Mouse (Mus musculus) neural tube, embryonic 12.5 days (tissue): ENCODE results near the gene Wdr82. TPM values are rescaled to one million over a fixed set of nuclear protein-coding genes. Genes with fewer than 3 reads are reported as not detected.

Source experiments
- ATAC-seq: fragments of 200-750 bp; cut with Nextera tagmentation; 2 replicates; pipeline ENCODE4 v1.8.0; 2017; ENCODE audit warnings: low read depth, mild to moderate bottlenecking, moderate TSS enrichment, moderate library complexity; ENCODE audit not compliant: low FRiP score
- H3K27ac ChIP-seq: fragments of 300-500 bp; sonication (generic); 2 replicates; pipeline ENCODE4 v1.5.1; 2016
- H3K27me3 ChIP-seq: fragments of 300-500 bp; sonication (generic); replicated peaks from 2 replicates; pipeline ENCODE4 v1.6.1; 2016; ENCODE audit warnings: mild to moderate bottlenecking
- H3K36me3 ChIP-seq: fragments of 300-500 bp; sonication (generic); 2 replicates; pipeline ENCODE4 v1.6.1; 2016; ENCODE audit warnings: mild to moderate bottlenecking
- H3K4me1 ChIP-seq: fragments of 300-500 bp; sonication (generic); 2 replicates; pipeline ENCODE4 v1.6.1; 2016
- H3K4me2 ChIP-seq: fragments of 300-500 bp; sonication (generic); replicated peaks from 2 replicates; pipeline ENCODE4 v1.6.1; 2016; ENCODE audit warnings: mild to moderate bottlenecking
- H3K4me3 ChIP-seq: fragments of 300-500 bp; sonication (generic); 2 replicates; pipeline ENCODE4 v1.5.1; 2016
- H3K9ac ChIP-seq: fragments of 300-500 bp; sonication (generic); 2 replicates; pipeline ENCODE4 v1.6.1; 2016; ENCODE audit warnings: mild to moderate bottlenecking
- H3K9me3 ChIP-seq: fragments of 300-500 bp; sonication (generic); 2 replicates; pipeline ENCODE4 v1.6.1; 2016; ENCODE audit warnings: mild to moderate bottlenecking
- WGBS: fragments of 180-500 bp; shearing (Covaris S2); methylation state at CpG from one replicate; pipeline ENCODE4 v1.1.7; 2016; 5-methylcytosine and 5-hydroxymethylcytosine counted together
- polyA plus RNA-seq: library from polyadenylated mRNA; unstranded; fragments of >200 nt; fragmentation: Nextera tagmentation; extraction: Ambion mirVana; gene quantifications from 2 replicates; pipeline ENCODE4 v1.2.1, GENCODE M21; 2016

The Wdr82 gene
- polyA plus RNA-seq, 1 experiment from 2014 or later, result 27.6 TPM

DNA sequence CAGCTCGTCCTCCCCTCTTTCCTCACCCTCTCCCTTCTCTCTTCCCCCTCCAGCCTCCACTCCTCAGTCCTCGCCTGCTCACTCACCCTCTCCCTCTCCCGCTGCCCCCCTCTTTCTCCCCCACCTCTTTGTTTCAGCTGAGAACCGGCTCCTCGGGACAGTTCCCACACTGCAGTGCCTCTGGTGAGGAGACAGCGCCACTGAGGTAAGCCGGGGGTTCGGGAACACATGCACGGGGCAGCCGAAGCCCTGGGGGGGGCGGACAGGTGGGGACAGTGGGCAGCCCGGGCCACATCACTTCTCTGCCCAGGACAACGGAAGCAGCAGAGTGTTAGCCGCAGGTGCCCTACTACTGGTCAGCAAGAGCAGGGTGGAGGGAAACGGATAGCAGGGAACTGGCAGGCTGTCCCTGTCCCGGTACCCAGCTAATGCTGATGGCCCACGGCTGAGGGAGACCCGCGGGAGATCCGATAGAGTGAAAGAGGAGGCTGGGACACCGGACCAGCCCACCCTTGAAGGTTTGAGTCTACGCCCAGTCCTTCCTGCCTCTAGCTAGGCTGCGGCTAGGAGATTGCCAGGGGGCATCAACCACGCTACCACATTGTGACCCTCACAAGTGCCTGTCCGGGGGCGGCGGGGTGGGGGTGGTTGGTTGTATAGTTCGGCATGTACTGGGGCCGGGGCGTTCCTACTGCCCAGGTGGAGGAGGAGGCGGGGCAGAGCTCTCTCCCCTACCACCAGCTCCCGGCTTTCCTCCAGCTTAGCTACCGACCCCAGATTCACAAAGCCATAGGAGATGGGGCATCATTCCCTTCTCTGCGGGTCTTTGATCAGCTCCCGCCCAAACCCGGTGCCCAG is 22.0 kb upstream of the Wdr82 start:
- H3K9me3 ChIP-seq, result no peaks in the 10 kb centered on the region
- H3K27ac ChIP-seq, result peak overlapping the region; percentile 83
- H3K27me3 ChIP-seq, result peaks cover 3% of the 10 kb centered on the region; the same call in 1 of the 2 replicates
- peaks cover 36% of the 10 kb centered on the region for H3K4me1 ChIP-seq
- peak; percentile 84 for ATAC-seq
- peaks cover 25% of the 10 kb centered on the region for H3K36me3 ChIP-seq
- WGBS, result under 1% methylated on average over 36 of the region's 36 CpGs
- peak overlapping the region; percentile 71 for H3K4me2 ChIP-seq
- peak overlapping the region; percentile 87 for H3K9ac ChIP-seq
- H3K4me3 ChIP-seq, result peak overlapping the region; percentile 71

DNA sequence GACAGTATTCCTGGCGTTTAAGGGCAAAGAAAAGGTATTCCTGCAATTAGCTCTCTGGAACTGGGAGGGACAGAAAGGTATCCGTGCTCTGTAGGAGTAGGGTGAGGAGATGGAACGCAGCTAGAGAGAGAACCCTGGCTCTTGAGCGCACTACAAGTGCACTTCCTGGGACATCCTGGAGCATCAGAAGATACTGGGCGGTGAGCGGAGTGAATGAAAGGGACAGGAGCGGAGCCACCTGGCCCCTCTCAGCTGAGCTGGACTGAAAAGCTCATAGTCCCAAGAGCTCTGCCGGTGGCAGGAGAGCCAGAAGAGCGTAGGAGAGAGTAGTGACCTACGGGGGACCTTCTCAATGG is 21.4 kb upstream of the Wdr82 start:
- peak overlapping the region; percentile 71 for H3K4me3 ChIP-seq
- H3K4me2 ChIP-seq, result peak overlapping the region; percentile 71
- no peaks in the 10 kb centered on the region for H3K9me3 ChIP-seq
- H3K4me1 ChIP-seq, result peaks cover 36% of the 10 kb centered on the region
- H3K9ac ChIP-seq, result peak overlapping the region; percentile 87
- H3K27ac ChIP-seq, result peak overlapping the region; percentile 83; the same call in 1 of the 2 replicates
- WGBS, result 14% methylated on average over 10 of the region's 10 CpGs
- ATAC-seq, result no peak
- peaks cover 31% of the 10 kb centered on the region for H3K36me3 ChIP-seq
- peaks cover 3% of the 10 kb centered on the region; the same call in 1 of the 2 replicates for H3K27me3 ChIP-seq

DNA sequence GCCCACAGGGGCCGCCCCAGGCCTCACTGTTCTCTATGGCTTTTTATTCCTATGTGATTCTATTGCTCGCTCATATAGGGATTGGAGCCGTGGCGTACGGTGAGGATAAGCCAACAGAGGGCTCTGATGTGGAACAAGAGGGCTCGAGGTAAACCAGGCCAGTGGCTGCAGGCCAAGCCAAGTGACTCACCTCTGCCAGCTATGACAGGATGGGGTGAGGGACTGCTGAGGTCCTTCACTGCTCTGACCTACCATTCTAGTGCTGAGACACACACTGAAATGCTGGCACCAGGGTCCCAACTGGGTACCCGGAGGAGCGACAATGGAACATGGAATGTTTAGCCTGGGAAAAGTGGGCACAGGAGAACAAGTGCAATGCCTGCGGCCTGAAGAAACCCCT is 16.6 kb upstream of the Wdr82 start:
- Histone ChIP-seq H3K4me1 (peaks cover 27% of the 10 kb centered on the region), H3K36me3 (peaks cover 31% of the 10 kb centered on the region), H3K27ac (no peak overlapping the region), H3K27me3 (0 out of 2 replicates have a peak, but pooled peaks cover under 1% of the 10 kb centered on the region), H3K4me2 (no peak overlapping the region), H3K9ac (no peak overlapping the region), H3K4me3 (no peak overlapping the region), H3K9me3 (no peaks in the 10 kb centered on the region)
- WGBS, result 85% methylated on average over 9 of the region's 9 CpGs
- no peak for ATAC-seq

DNA sequence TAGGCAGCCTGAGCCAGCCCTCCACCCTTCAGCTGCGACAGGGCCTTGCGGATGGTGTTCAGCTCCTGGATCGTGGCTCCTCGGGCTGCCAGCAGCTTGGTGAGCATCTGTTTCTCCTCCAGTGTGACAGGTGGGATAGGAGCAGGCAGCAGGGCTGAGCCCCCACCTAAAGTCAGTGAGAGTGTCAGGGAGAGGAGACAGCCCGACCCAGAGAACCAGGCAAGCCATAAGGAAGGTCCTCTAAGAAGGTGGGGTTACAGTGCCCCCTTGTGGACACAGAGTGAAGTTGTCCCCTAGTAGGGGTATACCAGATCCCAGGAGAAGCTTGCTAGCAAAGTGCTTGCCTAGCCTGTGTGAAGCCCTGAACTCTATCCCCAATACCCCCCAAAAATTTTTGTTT is 14.3 kb upstream of the Wdr82 start:
- Histone ChIP-seq H3K27ac (no peak overlapping the region; the same call in 1 of the 2 replicates), H3K4me2 (no peak overlapping the region), H3K9me3 (no peaks in the 10 kb centered on the region), H3K4me1 (peaks cover 11% of the 10 kb centered on the region; the same call in 1 of the 2 replicates), H3K4me3 (no peak overlapping the region), H3K9ac (no peak overlapping the region), H3K36me3 (peaks cover 27% of the 10 kb centered on the region), H3K27me3 (no peaks in the 10 kb centered on the region)
- peak; percentile 60 for ATAC-seq
- WGBS, result 58% methylated on average over 5 of the region's 5 CpGs

DNA sequence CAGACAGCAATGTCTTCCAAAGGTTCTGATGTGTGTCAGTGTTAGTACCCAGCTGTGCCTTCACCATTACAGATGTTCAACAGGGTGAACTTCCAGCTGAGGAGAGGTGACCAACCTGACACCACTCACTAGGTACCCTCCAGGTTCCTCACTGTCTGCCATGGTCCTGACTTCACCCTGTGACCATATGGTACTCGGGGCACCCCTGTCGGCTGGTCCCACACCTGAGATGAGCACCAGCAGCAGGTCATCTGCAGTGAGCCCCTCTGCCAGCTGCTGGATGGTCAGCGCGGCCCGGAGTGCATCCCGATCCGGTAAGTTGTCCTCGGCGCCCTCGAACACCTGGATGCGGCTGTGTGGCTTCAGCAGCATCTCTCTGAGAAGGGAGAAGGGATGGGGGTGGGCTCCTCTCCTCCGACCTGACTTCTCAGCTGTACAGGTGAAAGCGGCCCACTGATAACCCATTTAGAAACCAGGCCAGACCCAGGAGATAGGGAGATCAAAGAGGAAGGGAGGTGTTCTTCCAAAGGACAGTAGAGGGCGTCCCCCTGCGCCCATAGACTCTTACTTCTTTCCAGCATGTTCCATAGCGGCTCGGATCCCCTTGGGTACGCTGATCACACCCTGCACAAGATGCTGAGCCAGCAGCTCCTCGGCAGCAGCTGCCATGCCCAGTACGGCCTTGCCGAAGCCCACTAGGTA is 13.7 kb upstream of the Wdr82 start:
- no peak overlapping the region for H3K9ac ChIP-seq
- H3K36me3 ChIP-seq, result peaks cover 23% of the 10 kb centered on the region
- 0 out of 2 replicates have a peak, but pooled peaks have one; percentile 10 for ATAC-seq
- no peaks in the 10 kb centered on the region for H3K27me3 ChIP-seq
- H3K4me1 ChIP-seq, result 0 out of 2 replicates have a peak, but pooled peaks cover 10% of the 10 kb centered on the region
- H3K9me3 ChIP-seq, result no peaks in the 10 kb centered on the region
- 75% methylated on average over 21 of the region's 21 CpGs for WGBS
- H3K4me2 ChIP-seq, result no peak overlapping the region
- no peak overlapping the region for H3K27ac ChIP-seq
- H3K4me3 ChIP-seq, result no peak overlapping the region

DNA sequence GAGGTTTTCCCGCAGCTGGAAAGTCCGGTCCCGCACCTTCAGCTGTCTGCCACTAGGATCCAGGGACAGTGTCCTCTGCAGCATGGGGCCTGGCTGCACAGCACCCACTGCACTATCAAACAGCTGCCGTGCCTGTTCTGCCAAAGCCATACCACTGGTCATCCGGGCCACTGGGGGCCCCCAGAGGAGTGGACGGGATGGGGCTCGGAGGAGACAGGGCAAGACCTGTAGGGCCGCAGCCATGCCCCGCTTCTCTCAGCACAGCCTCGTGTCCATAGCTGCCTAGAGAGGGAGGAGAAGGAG is 13.2 kb upstream of the Wdr82 start:
- Histone ChIP-seq H3K4me2 (no peak overlapping the region), H3K27ac (no peak overlapping the region), H3K36me3 (peaks cover 18% of the 10 kb centered on the region), H3K9me3 (no peaks in the 10 kb centered on the region), H3K4me3 (no peak overlapping the region), H3K9ac (no peak overlapping the region), H3K4me1 (0 out of 2 replicates have a peak, but pooled peaks cover 10% of the 10 kb centered on the region), H3K27me3 (no peaks in the 10 kb centered on the region)
- no peak for ATAC-seq
- WGBS, result 84% methylated on average over 10 of the region's 10 CpGs

DNA sequence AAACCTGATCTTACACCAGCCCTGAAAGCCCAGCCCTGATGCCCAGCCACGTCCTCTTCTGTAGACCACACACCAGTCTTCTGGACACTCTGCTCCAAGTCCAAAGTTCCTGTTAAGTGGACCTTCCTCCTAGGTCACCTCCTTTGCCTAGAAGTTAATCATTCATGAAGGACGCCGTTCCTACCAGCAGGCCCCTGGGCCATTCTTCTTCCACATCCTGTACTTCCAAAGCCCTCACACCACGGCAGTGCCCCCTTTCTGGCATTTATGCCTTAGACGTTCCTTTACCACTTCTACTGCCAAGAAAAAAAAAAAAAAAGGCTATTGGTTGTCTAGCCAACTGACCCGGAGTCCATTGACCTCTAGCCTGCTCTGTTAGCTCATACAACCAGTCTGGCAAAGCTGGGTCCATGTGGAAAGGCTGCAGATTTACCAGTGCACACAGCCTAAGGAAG is 12.7 kb upstream of the Wdr82 start, which contains the start of gene Glyctk:
Gene Glyctk (minus strand): TSS at position 102 of the 455 bp plus-strand sequence.
- no peak within 1 kb of the TSS for H3K4me2 ChIP-seq
- H3K27ac ChIP-seq, result no peak within 1 kb of the TSS
- no peak within 1 kb of the TSS for H3K4me3 ChIP-seq
- H3K27me3 ChIP-seq, result no peaks in the 10 kb centered on the region
- 84% methylated on average over 6 of the region's 6 CpGs for WGBS
- H3K36me3 ChIP-seq, result peaks cover 13% of the 10 kb centered on the region
- H3K4me1 ChIP-seq, result 0 out of 2 replicates have a peak, but pooled peaks cover 10% of the 10 kb centered on the region
- no peaks in the 10 kb centered on the region for H3K9me3 ChIP-seq
- no peak for ATAC-seq
- no peak within 1 kb of the TSS for H3K9ac ChIP-seq

DNA sequence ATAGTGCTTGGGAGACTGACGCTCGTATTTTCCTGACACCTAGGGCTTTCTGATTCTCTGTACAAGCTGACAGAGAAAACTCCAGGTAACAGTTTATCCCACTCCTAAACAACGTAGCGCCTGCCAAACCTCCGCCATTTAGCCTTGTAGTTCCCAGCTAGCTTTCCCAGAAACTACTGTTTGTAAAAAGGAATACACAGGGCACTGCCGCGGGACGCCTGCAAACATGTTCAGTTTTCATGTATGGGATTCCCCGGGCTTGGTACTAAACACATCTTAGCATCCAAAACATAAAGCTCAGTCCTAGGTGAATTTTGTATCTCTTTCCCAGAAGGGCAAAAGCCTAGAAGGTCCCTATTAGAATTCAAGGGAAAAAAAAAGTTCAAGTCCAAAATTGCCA is 11.5 kb upstream of the Wdr82 start:
- Histone ChIP-seq H3K4me1 (0 out of 2 replicates have a peak, but pooled peaks cover 10% of the 10 kb centered on the region), H3K27ac (no peak overlapping the region), H3K9ac (no peak overlapping the region), H3K4me3 (no peak overlapping the region), H3K9me3 (no peaks in the 10 kb centered on the region), H3K4me2 (peak overlapping the region; percentile 57), H3K27me3 (no peaks in the 10 kb centered on the region), H3K36me3 (peaks cover 1% of the 10 kb centered on the region; the same call in 1 of the 2 replicates)
- 86% methylated on average over 9 of the region's 9 CpGs for WGBS
- ATAC-seq, result no peak

DNA sequence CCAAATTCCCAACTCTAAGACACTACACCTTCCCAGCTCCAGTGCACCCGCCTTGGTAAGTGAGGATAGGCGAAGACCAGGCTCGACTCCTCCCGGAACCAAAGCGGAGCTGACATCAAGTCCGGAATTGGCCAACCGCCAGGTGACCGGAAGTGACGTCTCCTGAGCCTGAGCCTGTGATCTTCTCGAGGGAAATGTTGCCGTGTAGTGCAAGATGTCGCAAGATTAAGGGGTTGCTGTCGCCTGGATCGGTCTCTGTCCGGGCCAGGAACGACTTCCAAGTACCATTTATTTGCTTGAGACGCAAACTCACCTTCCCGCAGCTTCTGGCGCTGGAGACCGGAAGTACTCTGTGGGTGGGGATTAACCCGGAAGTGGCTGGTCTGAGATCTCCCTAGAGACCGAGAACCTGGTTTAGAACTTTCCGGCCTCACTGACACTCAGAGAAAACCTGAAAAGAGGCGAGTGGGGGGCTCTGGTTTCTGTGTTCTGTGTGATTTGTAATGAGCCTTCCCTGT is 10.9 kb upstream of the Wdr82 start:
- no peaks in the 10 kb centered on the region for H3K36me3 ChIP-seq
- H3K27me3 ChIP-seq, result no peaks in the 10 kb centered on the region
- H3K4me3 ChIP-seq, result peak overlapping the region; percentile 49
- peak overlapping the region; percentile 94 for H3K27ac ChIP-seq
- peak; percentile 59; the same call in 1 of the 2 replicates for ATAC-seq
- no peaks in the 10 kb centered on the region for H3K9me3 ChIP-seq
- H3K9ac ChIP-seq, result peak overlapping the region; percentile 49; the same call in 1 of the 2 replicates
- H3K4me1 ChIP-seq, result 0 out of 2 replicates have a peak, but pooled peaks cover 10% of the 10 kb centered on the region
- WGBS, result 4% methylated on average over 24 of the region's 24 CpGs
- peak overlapping the region; percentile 57 for H3K4me2 ChIP-seq

DNA sequence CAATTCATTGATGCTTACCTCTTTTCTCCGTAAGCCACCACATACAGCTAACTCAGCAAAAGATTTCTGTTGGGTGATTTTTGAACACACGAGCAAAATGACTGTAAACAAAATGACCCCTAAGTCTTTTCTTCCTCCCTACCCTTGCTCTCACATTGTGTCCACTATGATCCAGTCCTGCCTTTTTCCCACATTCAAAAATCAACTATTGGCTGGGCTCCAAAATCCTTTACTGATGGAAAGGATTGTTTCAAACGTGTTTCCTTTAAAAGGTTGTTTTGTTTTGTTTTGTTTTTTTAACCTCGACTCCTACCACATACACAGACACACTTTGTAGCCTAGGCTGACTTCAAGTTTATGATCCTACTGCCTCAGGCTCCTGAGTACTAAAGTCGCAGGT is 10.3 kb upstream of the Wdr82 start:
- Histone ChIP-seq H3K27ac (no peak overlapping the region), H3K4me2 (peak overlapping the region; percentile 57), H3K27me3 (no peaks in the 10 kb centered on the region), H3K4me3 (peak overlapping the region; percentile 49), H3K36me3 (no peaks in the 10 kb centered on the region), H3K9me3 (no peaks in the 10 kb centered on the region), H3K4me1 (0 out of 2 replicates have a peak, but pooled peaks cover 10% of the 10 kb centered on the region), H3K9ac (0 out of 2 replicates have a peak overlapping the region, but pooled peaks have one; percentile 49)
- 52% methylated on average over 5 of the region's 5 CpGs for WGBS
- no peak for ATAC-seq

DNA sequence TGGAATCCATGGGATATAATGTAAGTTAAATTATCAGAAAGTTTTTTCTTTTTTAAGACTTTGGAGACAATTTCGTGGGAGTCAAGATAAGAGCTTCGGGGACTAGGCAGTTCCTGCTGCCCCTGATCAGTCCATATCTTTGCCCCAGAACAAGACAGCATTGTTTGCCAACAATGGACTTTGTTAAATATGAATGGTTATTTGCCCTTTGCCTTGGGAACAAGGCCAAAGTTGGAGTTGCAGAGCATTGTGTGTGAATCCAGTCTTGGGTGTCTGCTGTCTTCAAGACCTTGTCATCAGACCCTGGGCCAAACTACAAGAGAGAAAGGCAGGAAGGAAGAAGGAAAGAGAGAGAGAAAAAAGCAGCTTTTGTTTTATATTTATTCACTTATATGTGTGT is 4.0 kb upstream of the Wdr82 start:
- no peak overlapping the region for H3K27ac ChIP-seq
- 0 out of 2 replicates have a peak, but pooled peaks cover 6% of the 10 kb centered on the region for H3K4me1 ChIP-seq
- H3K9me3 ChIP-seq, result no peaks in the 10 kb centered on the region
- no peaks in the 10 kb centered on the region for H3K27me3 ChIP-seq
- H3K4me2 ChIP-seq, result no peak overlapping the region
- ATAC-seq, result no peak
- no peak overlapping the region for H3K4me3 ChIP-seq
- H3K36me3 ChIP-seq, result no peaks in the 10 kb centered on the region
- H3K9ac ChIP-seq, result no peak overlapping the region
- 79% methylated on average over 2 of the region's 2 CpGs for WGBS

DNA sequence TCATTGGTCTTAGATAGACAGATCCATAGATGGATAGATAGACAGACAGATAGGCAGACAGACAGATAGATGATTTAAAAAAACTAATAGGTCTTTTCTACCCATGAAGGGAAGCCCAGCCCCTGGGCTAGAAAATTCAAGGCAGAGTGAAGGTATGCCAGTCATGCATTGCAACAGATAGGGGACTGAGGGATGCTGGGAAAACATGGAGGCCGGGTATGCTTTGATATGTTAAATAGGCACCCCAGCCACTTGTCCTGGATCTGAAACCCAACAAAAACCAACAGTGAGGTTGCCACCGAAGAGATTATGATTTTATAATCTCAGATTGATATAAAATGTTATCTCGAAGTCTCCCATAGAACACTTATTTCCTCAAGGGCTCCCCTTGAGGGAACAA is 3.5 kb upstream of the Wdr82 start:
- Histone ChIP-seq H3K9me3 (no peaks in the 10 kb centered on the region), H3K27me3 (no peaks in the 10 kb centered on the region), H3K9ac (no peak overlapping the region), H3K4me2 (no peak overlapping the region), H3K36me3 (no peaks in the 10 kb centered on the region), H3K4me1 (0 out of 2 replicates have a peak, but pooled peaks cover 6% of the 10 kb centered on the region), H3K27ac (no peak overlapping the region), H3K4me3 (no peak overlapping the region)
- ATAC-seq, result no peak
- WGBS, result 68% methylated on average over 3 of the region's 3 CpGs
